ENCODE assay signal across 20 mouse cellular contexts in the genomic region with DNA sequence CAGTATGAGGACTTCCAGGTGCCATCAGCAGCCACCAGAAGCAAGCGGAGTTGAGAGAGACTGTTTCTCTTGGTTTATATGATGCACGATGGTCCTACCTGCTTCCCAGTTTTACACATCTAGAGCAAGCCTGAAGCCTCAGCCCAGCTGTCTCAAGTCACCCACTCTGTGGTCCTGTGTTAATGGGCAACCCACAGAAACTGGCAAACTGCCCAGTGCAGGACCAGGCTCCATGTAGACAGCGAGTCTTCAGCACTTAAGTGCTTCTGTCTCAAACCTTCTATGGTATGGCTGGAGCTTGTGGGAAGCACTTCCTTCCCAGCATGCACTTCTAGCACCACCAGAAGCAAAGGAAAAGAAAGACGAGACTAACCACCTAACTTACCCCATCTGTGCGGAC. TPM values are rescaled to one million over a fixed set of nuclear protein-coding genes. Genes with fewer than 3 reads are reported as not detected.
A peak's percentile ranks its signal among the peaks of the same experiment; 100 is the strongest.
DNase-seq lines count a peak whose midpoint lies in the region; ATAC-seq and TF ChIP-seq lines count a peak whose summit lies in the region.
"Had no signal": no experiment of that assay in that cellular context is flagged by ENCODE, and none has a peak within 500 bp of the region (broad histone marks: within the 10 kb centered on the region; RNA-seq: fewer than 3 reads in every experiment).

No protein-coding gene starts in this region.

- peak overlapping the region; percentile 48 for H3K27ac ChIP-seq in heart, embryonic 13.5 days (replicated peaks)
- H3K27ac ChIP-seq: embryonic facial prominence, embryonic 15.5 days; forebrain, embryonic 10.5 days; hindbrain, embryonic 15.5 days had no signal

- H3K36me3 ChIP-seq in heart, embryonic 13.5 days = no peaks in the 10 kb centered on the region
- no peaks in the 10 kb centered on the region for H3K36me3 ChIP-seq in myocyte (ENCODE audit: control insufficient read depth, insufficient read depth)
- H3K36me3 ChIP-seq: embryonic facial prominence, embryonic 15.5 days; forebrain, embryonic 10.5 days; hindbrain, embryonic 15.5 days had no signal

- peaks cover 96% of the 10 kb centered on the region for H3K4me1 ChIP-seq in heart, embryonic 13.5 days

- no peaks in the 10 kb centered on the region for H3K79me2 ChIP-seq in myocyte (ENCODE audit: control insufficient read depth, insufficient read depth)

- H3K4me3 ChIP-seq in heart, embryonic 13.5 days = no peak overlapping the region
- H3K4me3 ChIP-seq in myocyte = no peak overlapping the region
- H3K4me3 ChIP-seq: embryonic facial prominence, embryonic 15.5 days; erythroblast, embryonic 14.5 days; forebrain, embryonic 10.5 days; hindbrain, embryonic 15.5 days had no signal

- no peak for TF ChIP-seq POLR2A in myocyte (IDR thresholded peaks at IDR 0.05; ENCODE audit: insufficient read length, low read depth)

- ATAC-seq in heart, embryonic 13.5 days (ENCODE audit: extremely low read depth, insufficient number of reproducible peaks, low FRiP score, low TSS enrichment) = no peak
- ATAC-seq: forebrain, embryonic 14.5 days; Patski had no signal

- no peak overlapping the region for H3ac ChIP-seq in myocyte (ENCODE audit: control insufficient read depth, insufficient read length)

- peak; percentile 42 for DNase-seq in cerebellum, adult 9-10 months
- DNase-seq in cerebellum, postnatal 14 days = no peak
- DNase-seq in heart, postnatal 36 days = no peak
- DNase-seq in kidney, postnatal 10 days = peak; percentile 26
- DNase-seq in kidney, adult 8-10 months = no peak
- DNase-seq in adrenal gland, postnatal 36 days = no peak
- DNase-seq: adrenal gland, adult 2 months; adrenal gland, postnatal 25 days; embryo, embryonic 11 days; heart, postnatal 10 days; kidney, adult 11 months had no signal

- H3K9ac ChIP-seq in heart, embryonic 13.5 days = no peak overlapping the region
- H3K9ac ChIP-seq: embryonic facial prominence, embryonic 15.5 days; hindbrain, embryonic 15.5 days had no signal

- no peaks in the 10 kb centered on the region for H3K27me3 ChIP-seq in heart, embryonic 13.5 days (replicated peaks)
- H3K27me3 ChIP-seq in myocyte (ENCODE audit: control insufficient read depth, insufficient read depth, insufficient read length) = no peaks in the 10 kb centered on the region
- H3K27me3 ChIP-seq: CH12.LX; embryonic facial prominence, embryonic 15.5 days; hindbrain, embryonic 15.5 days; Patski had no signal

- H3K4me2 ChIP-seq in heart, embryonic 13.5 days = no peak overlapping the region
- no peak overlapping the region for H3K4me2 ChIP-seq in myocyte (ENCODE audit: low read depth)
- H3K4me2 ChIP-seq: embryonic facial prominence, embryonic 15.5 days; hindbrain, embryonic 15.5 days had no signal

- WGBS in heart, embryonic 13.5 days = 73% methylated on average over 5 of the region's 5 CpGs

- intact Hi-C loops in heart, postnatal 36 days (cut with DNase I) = no loop called here

- no peaks in the 10 kb centered on the region for H3K9me3 ChIP-seq in heart, embryonic 13.5 days
- H3K9me3 ChIP-seq: embryonic facial prominence, embryonic 15.5 days; forebrain, embryonic 10.5 days; hindbrain, embryonic 15.5 days had no signal

TF ChIP-seq in myocyte, 11 proteins besides CTCF, POLR2A, EP300 and RAD21:
- TF ChIP-seq USF1 (IDR thresholded peaks at IDR 0.05; ENCODE audit: low read depth) (no peak), MAX (IDR thresholded peaks at IDR 0.05; ENCODE audit: low read depth) (no peak), MYOG (IDR thresholded peaks at IDR 0.05; ENCODE audit: control insufficient read depth in 1 of 3, insufficient read depth in 1 of 3, insufficient read length in 2 of 3, low read depth in 2 of 3) (peak in 1 of 3 experiments; percentile 42), MYOD1 (IDR thresholded peaks at IDR 0.05; ENCODE audit: control insufficient read depth in 1 of 3, insufficient read length in 2 of 3, low read depth in 2 of 3) (peak in 2 of 3 experiments; percentile 11 to 53)
TF ChIP-seq in myocyte: peak in this region for 2.

RNA-seq across cellular contexts. Expression of gene Tbc1d8, which starts 30.3 kb away (rescaled TPM):
- 11.5 and 11.7 TPM in 2 replicates for polyA plus RNA-seq in heart, embryonic 13.5 days (2015; fragmentation: Nextera tagmentation; extraction: Ambion mirVana)
- 1 to 10 TPM; 5.5 to 6.5 TPM for total RNA-seq in heart, postnatal 36 days (2021)
- polyA plus RNA-seq in myocyte (2012; fragmentation: generic; extraction: Trizol) = 5.8 TPM
- 10 to 100 TPM in 1 of 2 experiments, 1 to 10 TPM in 1; 6.9 to 18.7 TPM for total RNA-seq in adrenal gland, postnatal 36 days (2021)

Comparison
In these comparisons a context has a peak if more than half of its experiments do, and no peak if none do; other contexts are left out.
1. DNase-seq: peak in cerebellum, adult 9-10 months (single experiment) and kidney, postnatal 10 days (single experiment); none in cerebellum, postnatal 14 days (0 of 2), heart, postnatal 36 days (0 of 2), kidney, adult 8-10 months (0 of 2) and adrenal gland, postnatal 36 days (0 of 2).